Mouse (Mus musculus): Measurements from ENCODE around the gene Atf6. TPM values are rescaled to one million over a fixed set of nuclear protein-coding genes. Genes with fewer than 3 reads are reported as not detected.

Atf6 gene
- polyA plus RNA-seq, 1 experiment: 12.0 TPM

- no peak for TF ChIP-seq MYOD1 (IDR thresholded peaks at IDR 0.05; ENCODE audit: control insufficient read depth, insufficient read length, low read depth)
- no peak for TF ChIP-seq FOSL1 (IDR thresholded peaks at IDR 0.05; ENCODE audit: insufficient read depth, low read length, poor library complexity, severe bottlenecking)
- no peak for TF ChIP-seq USF1 (IDR thresholded peaks at IDR 0.05; ENCODE audit: low read depth)
- TF ChIP-seq MYOG (IDR thresholded peaks at IDR 0.05; ENCODE audit: control insufficient read depth, extremely low read depth, insufficient read length): no peak
- TF ChIP-seq CEBPB (IDR thresholded peaks at IDR 0.05; ENCODE audit: low read depth): no peak
- TF ChIP-seq MAX (IDR thresholded peaks at IDR 0.05): no peak
- no peak for TF ChIP-seq CTCF (IDR thresholded peaks at IDR 0.05; ENCODE audit: control insufficient read depth, insufficient read depth, insufficient read length)
- no peak overlapping the region for H3K4me3 ChIP-seq (ENCODE audit: insufficient read depth, poor library complexity, severe bottlenecking)
- no peaks in the 10 kb centered on the region for H3K27me3 ChIP-seq (ENCODE audit: control insufficient read depth, insufficient read depth, insufficient read length)
- H3K79me2 ChIP-seq (ENCODE audit: control insufficient read depth, insufficient read depth): no peaks in the 10 kb centered on the region
- H3K36me3 ChIP-seq (ENCODE audit: control insufficient read depth, insufficient read depth): no peaks in the 10 kb centered on the region
- H3K79me3 ChIP-seq (ENCODE audit: low read depth): no peaks in the 10 kb centered on the region
- H3ac ChIP-seq (ENCODE audit: control insufficient read depth, insufficient read length, low read depth): no peak overlapping the region
Observed at GRCm38 (mm10) chr1:170898413-170899075, 31.0 kb upstream of the Atf6 start.

- Histone ChIP-seq H3ac (ENCODE audit: control insufficient read depth, insufficient read length, low read depth) (no peak overlapping the region), H3K27me3 (ENCODE audit: control insufficient read depth, insufficient read depth, insufficient read length) (no peaks in the 10 kb centered on the region), H3K79me2 (ENCODE audit: control insufficient read depth, insufficient read depth) (no peaks in the 10 kb centered on the region), H3K4me3 (ENCODE audit: insufficient read depth, poor library complexity, severe bottlenecking) (no peak overlapping the region), H3K79me3 (ENCODE audit: low read depth) (no peaks in the 10 kb centered on the region), H3K36me3 (ENCODE audit: control insufficient read depth, insufficient read depth) (no peaks in the 10 kb centered on the region)
- TF ChIP-seq MAX (IDR thresholded peaks at IDR 0.05): no peak
- no peak for TF ChIP-seq FOSL1 (IDR thresholded peaks at IDR 0.05; ENCODE audit: insufficient read depth, low read length, poor library complexity, severe bottlenecking)
- no peak for TF ChIP-seq USF1 (IDR thresholded peaks at IDR 0.05; ENCODE audit: low read depth)
- no peak for TF ChIP-seq MYOD1 (IDR thresholded peaks at IDR 0.05; ENCODE audit: control insufficient read depth, insufficient read length, low read depth)
- TF ChIP-seq CTCF (IDR thresholded peaks at IDR 0.05; ENCODE audit: control insufficient read depth, insufficient read depth, insufficient read length): no peak
Observed at GRCm38 (mm10) chr1:170896651-170897281, 29.2 kb upstream of the Atf6 start.

GRCm38 (mm10) chr1:170894603-170895602 lies 27.3 kb upstream of the Atf6 start:
- TF ChIP-seq USF1 (IDR thresholded peaks at IDR 0.05; ENCODE audit: low read depth) (no peak), CTCF (IDR thresholded peaks at IDR 0.05; ENCODE audit: control insufficient read depth, insufficient read depth, insufficient read length) (no peak), MAX (IDR thresholded peaks at IDR 0.05) (no peak), FOSL1 (IDR thresholded peaks at IDR 0.05; ENCODE audit: insufficient read depth, low read length, poor library complexity, severe bottlenecking) (no peak), MYOD1 (IDR thresholded peaks at IDR 0.05; ENCODE audit: control insufficient read depth, insufficient read length, low read depth) (no peak), CEBPB (IDR thresholded peaks at IDR 0.05; ENCODE audit: low read depth) (no peak), MYOG (IDR thresholded peaks at IDR 0.05; ENCODE audit: control insufficient read depth, extremely low read depth, insufficient read length) (no peak)
- Histone ChIP-seq H3K79me2 (ENCODE audit: control insufficient read depth, insufficient read depth) (no peaks in the 10 kb centered on the region), H3K4me3 (ENCODE audit: insufficient read depth, poor library complexity, severe bottlenecking) (no peak overlapping the region), H3K27me3 (ENCODE audit: control insufficient read depth, insufficient read depth, insufficient read length) (no peaks in the 10 kb centered on the region), H3K36me3 (ENCODE audit: control insufficient read depth, insufficient read depth) (no peaks in the 10 kb centered on the region), H3K79me3 (ENCODE audit: low read depth) (no peaks in the 10 kb centered on the region), H3ac (ENCODE audit: control insufficient read depth, insufficient read length, low read depth) (no peak overlapping the region)

- H3K4me3 ChIP-seq (ENCODE audit: insufficient read depth, poor library complexity, severe bottlenecking): no peak overlapping the region
- no peak for TF ChIP-seq FOSL1 (IDR thresholded peaks at IDR 0.05; ENCODE audit: insufficient read depth, low read length, poor library complexity, severe bottlenecking)
Observed at GRCm38 (mm10) chr1:170892279-170892678, 24.7 kb upstream of the Atf6 start.

GRCm38 (mm10) chr1:170891646-170892045 lies 24.1 kb upstream of the Atf6 start:
- H3ac ChIP-seq (ENCODE audit: control insufficient read depth, insufficient read length, low read depth): no peak overlapping the region
- H3K4me3 ChIP-seq (ENCODE audit: insufficient read depth, poor library complexity, severe bottlenecking): no peak overlapping the region
- no peaks in the 10 kb centered on the region for H3K27me3 ChIP-seq (ENCODE audit: control insufficient read depth, insufficient read depth, insufficient read length)
- TF ChIP-seq MYOD1 (IDR thresholded peaks at IDR 0.05; ENCODE audit: control insufficient read depth, insufficient read length, low read depth) (no peak), USF1 (IDR thresholded peaks at IDR 0.05; ENCODE audit: low read depth) (no peak), MYOG (IDR thresholded peaks at IDR 0.05; ENCODE audit: control insufficient read depth, extremely low read depth, insufficient read length) (no peak), CEBPB (IDR thresholded peaks at IDR 0.05; ENCODE audit: low read depth) (no peak), CTCF (IDR thresholded peaks at IDR 0.05; ENCODE audit: control insufficient read depth, insufficient read depth, insufficient read length) (no peak), FOSL1 (IDR thresholded peaks at IDR 0.05; ENCODE audit: insufficient read depth, low read length, poor library complexity, severe bottlenecking) (no peak), MAX (IDR thresholded peaks at IDR 0.05) (no peak)
- no peaks in the 10 kb centered on the region for H3K79me3 ChIP-seq (ENCODE audit: low read depth)
- no peaks in the 10 kb centered on the region for H3K36me3 ChIP-seq (ENCODE audit: control insufficient read depth, insufficient read depth)
- H3K79me2 ChIP-seq (ENCODE audit: control insufficient read depth, insufficient read depth): no peaks in the 10 kb centered on the region

More at GRCm38 (mm10) chr1:170892279-170892678, 24.7 kb upstream of the Atf6 start:
- Histone ChIP-seq H3ac (ENCODE audit: control insufficient read depth, insufficient read length, low read depth) (no peak overlapping the region), H3K27me3 (ENCODE audit: control insufficient read depth, insufficient read depth, insufficient read length) (no peaks in the 10 kb centered on the region), H3K79me3 (ENCODE audit: low read depth) (no peaks in the 10 kb centered on the region), H3K36me3 (ENCODE audit: control insufficient read depth, insufficient read depth) (no peaks in the 10 kb centered on the region), H3K79me2 (ENCODE audit: control insufficient read depth, insufficient read depth) (no peaks in the 10 kb centered on the region)

All from C2C12 (cell line).